ENCODE assay signal across 8 mouse cellular contexts in the genomic region with DNA sequence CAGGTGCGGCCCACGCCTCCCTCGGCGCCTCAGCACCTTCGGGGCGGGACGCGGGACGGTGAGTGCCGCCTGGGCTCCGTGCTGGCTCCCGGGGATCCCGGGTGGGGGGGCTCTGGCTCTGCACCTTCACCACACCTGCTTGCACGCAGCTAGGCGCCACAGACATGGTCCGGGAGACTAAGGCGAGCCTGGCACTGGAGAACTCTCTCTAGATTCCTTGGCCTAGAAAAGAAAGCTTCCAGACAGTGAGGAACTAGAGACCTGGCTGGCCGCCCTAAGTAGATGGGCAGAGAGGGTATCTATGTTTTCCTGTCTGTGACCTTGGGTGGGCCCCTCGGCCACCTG. TPM values are rescaled to one million over a fixed set of nuclear protein-coding genes. Genes with fewer than 3 reads are reported as not detected.
DNase-seq lines count a peak whose midpoint lies in the region; ATAC-seq and TF ChIP-seq lines count a peak whose summit lies in the region.

No protein-coding gene starts in this region.

- no peaks in the 10 kb centered on the region for H3K36me3 ChIP-seq in kidney, adult 2 months (ENCODE audit: control insufficient read depth, insufficient read depth, low read length)
- no peaks in the 10 kb centered on the region for H3K36me3 ChIP-seq in hindbrain, embryonic 10.5 days
- no peaks in the 10 kb centered on the region for H3K36me3 ChIP-seq in midbrain, embryonic 10.5 days

- no peak for DNase-seq in kidney, adult 2 months
- no peak for DNase-seq in kidney, postnatal 10 days
- DNase-seq in Patski (ENCODE audit: low read depth, low spot score), result no peak
- DNase-seq in hindbrain, embryonic 10.5 days (ENCODE audit: low spot score), result no peak
- DNase-seq in midbrain, embryonic 10.5 days (ENCODE audit: low spot score), result no peak
- DNase-seq in thymus, postnatal 0 days (ENCODE audit: low spot score), result no peak
- no peak for DNase-seq in right cerebral cortex, postnatal 10 days (ENCODE audit: low spot score in 2 of 2)
- DNase-seq in cerebellum, adult 11-12 months, result no peak

- in situ Hi-C loops in Patski (cut with MboI; ENCODE audit: low pct_unique_long_range_greater_than_20kb), result no loop called here

- peak overlapping the region; percentile 95 for H3K4me3 ChIP-seq in kidney, adult 2 months (ENCODE audit: insufficient read depth, low read depth, low read length)
- H3K4me3 ChIP-seq in hindbrain, embryonic 10.5 days, result peak overlapping the region; percentile 83
- peak overlapping the region; percentile 76 for H3K4me3 ChIP-seq in midbrain, embryonic 10.5 days

- peak; percentile 44 for ATAC-seq in Patski

- 2% methylated on average over 19 of the region's 19 CpGs for WGBS in kidney, adult 2 months
- WGBS in hindbrain, embryonic 10.5 days, result 2% methylated on average over 19 of the region's 19 CpGs
- WGBS in midbrain, embryonic 10.5 days, result 0% methylated on average over 19 of the region's 19 CpGs

- H3K4me1 ChIP-seq in kidney, adult 2 months (ENCODE audit: control insufficient read depth, insufficient read depth, low read length), result peaks cover 4% of the 10 kb centered on the region; the same call in 1 of the 2 replicates
- H3K4me1 ChIP-seq in hindbrain, embryonic 10.5 days (replicated peaks), result peaks cover 29% of the 10 kb centered on the region
- peaks cover 38% of the 10 kb centered on the region for H3K4me1 ChIP-seq in midbrain, embryonic 10.5 days

- TF ChIP-seq CTCF in kidney, adult 2 months (conservative IDR thresholded peaks at IDR 0.05; ENCODE audit: insufficient read depth, insufficient read length, low read depth, low read length), result no peak
- no peak for TF ChIP-seq CTCF in Patski (IDR thresholded peaks at IDR 0.05)

- no peaks in the 10 kb centered on the region for H3K9me3 ChIP-seq in hindbrain, embryonic 10.5 days
- no peaks in the 10 kb centered on the region for H3K9me3 ChIP-seq in midbrain, embryonic 10.5 days (replicated peaks)

- no peaks in the 10 kb centered on the region for H3K27me3 ChIP-seq in kidney, adult 2 months (replicated peaks; ENCODE audit: control insufficient read depth, insufficient read depth, low read length)
- peaks cover 6% of the 10 kb centered on the region for H3K27me3 ChIP-seq in Patski
- peaks cover 37% of the 10 kb centered on the region for H3K27me3 ChIP-seq in hindbrain, embryonic 10.5 days (ENCODE audit: insufficient read depth, poor library complexity, severe bottlenecking)
- H3K27me3 ChIP-seq in midbrain, embryonic 10.5 days (ENCODE audit: low read depth, poor library complexity, severe bottlenecking), result peaks cover 51% of the 10 kb centered on the region

- POLR2A ChIA-PET in Patski (lab: Charles Lee), result interaction anchor here (0.7 to 1.5 kb wide), 4 partner anchors 23 to 70 kb away, joined by 3 to 6 read pairs (median 3); no protein-coding TSS in a partner anchor

- CTCF ChIA-PET in Patski (lab: Charles Lee), result interaction anchor here (0.8 to 1.6 kb wide), 2 partner anchors 17 to 83 kb away, joined by 3 to 4 read pairs; no protein-coding TSS in a partner anchor

- no peak for TF ChIP-seq POLR2A in kidney, adult 2 months (IDR thresholded peaks at IDR 0.05; ENCODE audit: low read depth, low read length)

- peak overlapping the region; percentile 41; the same call in 1 of the 2 replicates for H3K27ac ChIP-seq in kidney, adult 2 months (ENCODE audit: insufficient read depth, low read depth, low read length)
- peak overlapping the region; percentile 86 for H3K27ac ChIP-seq in hindbrain, embryonic 10.5 days
- peak overlapping the region; percentile 83 for H3K27ac ChIP-seq in midbrain, embryonic 10.5 days (replicated peaks)

RNA-seq across cellular contexts. Expression of a gene that starts 0.3 kb away (rescaled TPM):
- 37.7 and 52.4 TPM in 2 replicates for polyA plus RNA-seq in kidney, adult 2 months (2012; rRNA removed)
- 8.6 TPM for polyA plus RNA-seq in Patski (2021)
- 10.7 and 11.9 TPM in 2 replicates for polyA plus RNA-seq in hindbrain, embryonic 10.5 days (2016; fragmentation: Nextera tagmentation; extraction: Ambion mirVana)
- 12.8 and 13.0 TPM in 2 replicates for polyA plus RNA-seq in midbrain, embryonic 10.5 days (2016; fragmentation: Nextera tagmentation; extraction: Ambion mirVana)
- polyA plus RNA-seq in thymus, postnatal 0 days (2015; fragmentation: Nextera tagmentation; extraction: Ambion mirVana), result 19.1 and 20.5 TPM in 2 replicates

RNA-seq across cellular contexts. Expression of a gene that starts 22.0 kb away (rescaled TPM):
- 427 and 463 TPM in 2 replicates for polyA plus RNA-seq in kidney, adult 2 months (2012; rRNA removed)
- polyA plus RNA-seq in Patski (2021), result 33.3 TPM
- polyA plus RNA-seq in hindbrain, embryonic 10.5 days (2016; fragmentation: Nextera tagmentation; extraction: Ambion mirVana), result 273 and 545 TPM in 2 replicates
- 150 and 197 TPM in 2 replicates for polyA plus RNA-seq in midbrain, embryonic 10.5 days (2016; fragmentation: Nextera tagmentation; extraction: Ambion mirVana)
- polyA plus RNA-seq in thymus, postnatal 0 days (2015; fragmentation: Nextera tagmentation; extraction: Ambion mirVana), result 94.3 and 127 TPM in 2 replicates

RNA-seq across cellular contexts. Expression of a gene that starts 47.8 kb away (rescaled TPM):
- 121 and 135 TPM in 2 replicates for polyA plus RNA-seq in kidney, adult 2 months (2012; rRNA removed)
- polyA plus RNA-seq in Patski (2021), result 107 TPM
- 182 and 219 TPM in 2 replicates for polyA plus RNA-seq in hindbrain, embryonic 10.5 days (2016; fragmentation: Nextera tagmentation; extraction: Ambion mirVana)
- polyA plus RNA-seq in midbrain, embryonic 10.5 days (2016; fragmentation: Nextera tagmentation; extraction: Ambion mirVana), result 220 and 227 TPM in 2 replicates
- 76.1 and 77.7 TPM in 2 replicates for polyA plus RNA-seq in thymus, postnatal 0 days (2015; fragmentation: Nextera tagmentation; extraction: Ambion mirVana)

RNA-seq across cellular contexts. Expression of a gene that starts 48.3 kb away (rescaled TPM):
- 49.7 and 53.6 TPM in 2 replicates for polyA plus RNA-seq in kidney, adult 2 months (2012; rRNA removed)
- polyA plus RNA-seq in Patski (2021), result 86.7 TPM
- 1.7 and 3.2 TPM in 2 replicates for polyA plus RNA-seq in hindbrain, embryonic 10.5 days (2016; fragmentation: Nextera tagmentation; extraction: Ambion mirVana)
- polyA plus RNA-seq in midbrain, embryonic 10.5 days (2016; fragmentation: Nextera tagmentation; extraction: Ambion mirVana), result 7.1 and 7.3 TPM in 2 replicates
- not detected in 2 replicates for polyA plus RNA-seq in thymus, postnatal 0 days (2015; fragmentation: Nextera tagmentation; extraction: Ambion mirVana)
